In the genomic region with DNA sequence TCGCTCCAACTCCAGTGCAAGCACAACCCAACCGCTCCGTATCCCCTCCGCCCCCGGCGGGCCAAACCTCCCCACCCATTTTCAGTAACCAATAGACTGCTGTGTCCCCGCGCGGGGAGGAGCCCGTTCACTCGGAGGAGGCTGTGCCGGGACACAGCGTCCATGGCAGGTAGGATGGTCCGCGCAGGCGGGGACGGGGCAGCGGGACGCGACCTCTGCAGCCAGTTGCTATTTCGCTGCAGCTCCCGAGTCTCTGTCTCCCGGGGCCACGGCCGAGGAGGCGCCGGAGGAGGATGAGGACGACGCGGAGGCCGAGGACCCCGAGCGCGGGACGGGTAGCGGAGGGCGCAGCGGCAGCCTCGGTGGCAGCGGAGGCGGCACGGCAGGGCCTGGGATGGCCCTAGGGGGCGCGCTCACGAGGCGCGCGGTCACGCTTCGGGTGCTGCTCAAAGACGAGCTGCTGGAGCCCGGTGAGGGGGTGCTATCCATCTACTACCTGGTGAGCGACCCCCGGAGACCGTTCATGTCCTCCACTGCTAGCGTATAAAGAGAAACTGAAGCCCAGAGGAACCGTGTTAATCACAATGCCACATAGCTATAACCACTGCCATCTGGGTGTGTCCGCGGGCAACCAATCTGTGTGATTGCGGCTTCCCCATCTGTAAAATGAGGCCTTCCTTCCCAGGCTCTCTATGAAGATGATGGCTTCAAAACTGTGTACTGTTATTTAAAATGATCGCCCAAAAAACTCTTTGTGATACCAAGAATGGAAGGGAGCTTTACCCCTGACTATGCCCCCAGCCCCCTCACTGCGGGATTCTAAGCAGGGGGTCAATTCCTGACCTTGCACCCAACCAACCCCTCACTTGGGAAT, we compare ENCODE assay signal across 8 mouse cellular contexts. TPM values are rescaled to one million over a fixed set of nuclear protein-coding genes. Genes with fewer than 3 reads are reported as not detected.
DNase-seq lines count a peak whose midpoint lies in the region; ATAC-seq and TF ChIP-seq lines count a peak whose summit lies in the region.

No protein-coding gene starts in this region.

- peak; percentile 84 for DNase-seq in gastrocnemius, adult 8-10 months (ENCODE audit: low spot score in 2 of 2)
- DNase-seq in induced T-regulatory cell, adult 2 months (ENCODE audit: low read depth): peak; percentile 96
- DNase-seq in left cerebral cortex, adult 9 months (ENCODE audit: low spot score in 2 of 2): peak; percentile 75 to 88
- peak; percentile 89 for DNase-seq in right cerebral cortex, postnatal 14 days
- peak; percentile 89 to 93 for DNase-seq in urinary bladder, postnatal 36 days (ENCODE audit: low spot score in 2 of 2)

- peak overlapping the region; percentile 68 for H3K4me3 ChIP-seq in cortical plate, adult 2 months (ENCODE audit: insufficient read depth, low read length)

- H3K27ac ChIP-seq in cortical plate, adult 2 months (ENCODE audit: insufficient read depth, low read length): peak overlapping the region; percentile 87

- TF ChIP-seq POLR2A in cortical plate, adult 2 months (IDR thresholded peaks at IDR 0.05; ENCODE audit: extremely low read depth, insufficient read depth, low read length): peak; percentile 90

- no peak for TF ChIP-seq CTCF in cortical plate, adult 2 months (IDR thresholded peaks at IDR 0.05; ENCODE audit: extremely low read depth, insufficient read depth, low read length)

- ATAC-seq in activated CD4-positive, CD25-positive, alpha-beta regulatory T cell, adult 4 months: peak; percentile 85
- ATAC-seq in megakaryocyte progenitor cell, adult 5-6 weeks (replicated peaks; ENCODE audit: poor library complexity): peak; percentile 80

- peaks cover 6% of the 10 kb centered on the region; the same call in 1 of the 2 replicates for H3K4me1 ChIP-seq in cortical plate, adult 2 months (ENCODE audit: control insufficient read depth, insufficient read depth, low read length)

RNA-seq across cellular contexts. Expression of a gene that starts 3.8 kb away (rescaled TPM):
- 10 to 100 TPM; 22.9 to 23.8 TPM for polyA plus RNA-seq in activated CD4-positive, CD25-positive, alpha-beta regulatory T cell, adult 4 months (2017; shearing (Covaris generic))
- polyA plus RNA-seq in cortical plate, adult 2 months (2012; rRNA removed): 142 and 154 TPM in 2 replicates
- 10 to 100 TPM; 41.3 to 55.2 (median 42.4) TPM for total RNA-seq in gastrocnemius, adult 8-10 months (2022)
- total RNA-seq in megakaryocyte progenitor cell, adult 5-6 weeks (2015): 9.2 and 17.4 TPM in 2 replicates
- 76.6 and 92.5 TPM in 2 replicates for total RNA-seq in megakaryocyte progenitor cell, adult 5-6 weeks (2017)

RNA-seq across cellular contexts. Expression of a gene that starts 3.9 kb away (rescaled TPM):
- under 1 TPM in 1 of 2 experiments, not detected in 1; 0.54 TPM for polyA plus RNA-seq in activated CD4-positive, CD25-positive, alpha-beta regulatory T cell, adult 4 months (2017; shearing (Covaris generic))
- polyA plus RNA-seq in cortical plate, adult 2 months (2012; rRNA removed): 6.0 TPM in 2 replicates
- total RNA-seq in gastrocnemius, adult 8-10 months (2022): 1 to 10 TPM; 1.7 to 3.2 (median 2.6) TPM
- total RNA-seq in megakaryocyte progenitor cell, adult 5-6 weeks (2015): 0.32 TPM in 1 of 2 replicates, not detected in the other
- total RNA-seq in megakaryocyte progenitor cell, adult 5-6 weeks (2017): not detected in 2 replicates

RNA-seq across cellular contexts. Expression of a gene that starts 23.0 kb away (rescaled TPM):
- polyA plus RNA-seq in activated CD4-positive, CD25-positive, alpha-beta regulatory T cell, adult 4 months (2017; shearing (Covaris generic)): not detected
- 76.7 and 91.0 TPM in 2 replicates for polyA plus RNA-seq in cortical plate, adult 2 months (2012; rRNA removed)
- total RNA-seq in gastrocnemius, adult 8-10 months (2022): not detected
- total RNA-seq in megakaryocyte progenitor cell, adult 5-6 weeks (2015): not detected in 2 replicates
- total RNA-seq in megakaryocyte progenitor cell, adult 5-6 weeks (2017): not detected in 2 replicates

RNA-seq across cellular contexts. Expression of a gene that starts 27.1 kb away (rescaled TPM):
- polyA plus RNA-seq in activated CD4-positive, CD25-positive, alpha-beta regulatory T cell, adult 4 months (2017; shearing (Covaris generic)): 100 to 1,000 TPM in 1 of 2 experiments, 10 to 100 TPM in 1; 84.9 to 114 TPM
- polyA plus RNA-seq in cortical plate, adult 2 months (2012; rRNA removed): 56.5 and 59.4 TPM in 2 replicates
- total RNA-seq in gastrocnemius, adult 8-10 months (2022): 1 to 10 TPM; 5.5 to 8.9 (median 7.6) TPM
- total RNA-seq in megakaryocyte progenitor cell, adult 5-6 weeks (2015): 19.1 TPM in 2 replicates
- 22.1 and 25.0 TPM in 2 replicates for total RNA-seq in megakaryocyte progenitor cell, adult 5-6 weeks (2017)

RNA-seq across cellular contexts. Expression of a gene that starts 30.9 kb away (rescaled TPM):
- polyA plus RNA-seq in activated CD4-positive, CD25-positive, alpha-beta regulatory T cell, adult 4 months (2017; shearing (Covaris generic)): 1 to 10 TPM; 1.0 to 1.6 TPM
- 2.6 and 2.8 TPM in 2 replicates for polyA plus RNA-seq in cortical plate, adult 2 months (2012; rRNA removed)
- total RNA-seq in gastrocnemius, adult 8-10 months (2022): 1 to 10 TPM in 1 of 4 experiments, under 1 TPM in 3; 0.47 to 1.6 (median 0.75) TPM
- total RNA-seq in megakaryocyte progenitor cell, adult 5-6 weeks (2015): 15.5 and 16.7 TPM in 2 replicates
- 32.3 and 33.9 TPM in 2 replicates for total RNA-seq in megakaryocyte progenitor cell, adult 5-6 weeks (2017)

Comparison
In these comparisons a context has a peak if more than half of its experiments do, and no peak if none do; other contexts are left out.
1. Peak in every context shown above with its lines: DNase-seq, ATAC-seq, H3K4me3 ChIP-seq and H3K27ac ChIP-seq.